19 mouse cellular contexts compared by ENCODE assay signal in genomic region chr1:37653992-37654391, GRCm38 (mm10).
DNase-seq lines count a peak whose midpoint lies in the region; ATAC-seq and TF ChIP-seq lines count a peak whose summit lies in the region.
"Had no signal": no experiment of that assay in that cellular context is flagged by ENCODE, and none has a peak within 500 bp of the region (broad histone marks: within the 10 kb centered on the region; RNA-seq: fewer than 3 reads in every experiment).

No protein-coding gene starts in this region.

- no peaks in the 10 kb centered on the region for H3K9me3 ChIP-seq in kidney, embryonic 15.5 days (replicated peaks)
- H3K9me3 ChIP-seq in lung, postnatal 0 days (ENCODE audit: low read length), result no peaks in the 10 kb centered on the region
- H3K9me3 ChIP-seq in G1E (replicated peaks), result peaks cover 5% of the 10 kb centered on the region
- H3K9me3 ChIP-seq: heart, embryonic 15.5 days; limb, embryonic 13.5 days; midbrain, embryonic 15.5 days had no signal

- ATAC-seq in kidney, embryonic 15.5 days (replicated peaks; ENCODE audit: low FRiP score), result no peak
- ATAC-seq in lung, postnatal 0 days, result no peak
- no peak for ATAC-seq in G1E (ENCODE audit: extremely low read depth, insufficient number of reproducible peaks, low FRiP score, poor library complexity, severe bottlenecking)
- ATAC-seq: forebrain, embryonic 14.5 days; midbrain, embryonic 15.5 days had no signal

- TF ChIP-seq EP300 in lung, postnatal 0 days (IDR thresholded peaks at IDR 0.05), result no peak

- 0 out of 2 replicates have a peak, but pooled peaks have one; percentile 17 for TF ChIP-seq CTCF in kidney, adult 2 months (conservative IDR thresholded peaks at IDR 0.05; ENCODE audit: insufficient read depth, insufficient read length, low read depth, low read length)
- TF ChIP-seq CTCF in lung, postnatal 0 days (IDR thresholded peaks at IDR 0.05), result peak; percentile 39
- peak; percentile 65 for TF ChIP-seq CTCF in G1E (IDR thresholded peaks at IDR 0.05; ENCODE audit: low read depth, low read length)

- no peaks in the 10 kb centered on the region for H3K27me3 ChIP-seq in kidney, adult 2 months (replicated peaks; ENCODE audit: control insufficient read depth, insufficient read depth, low read length)
- H3K27me3 ChIP-seq in kidney, embryonic 15.5 days, result no peaks in the 10 kb centered on the region
- H3K27me3 ChIP-seq in lung, postnatal 0 days (replicated peaks; ENCODE audit: insufficient read depth, low read length), result no peaks in the 10 kb centered on the region
- peaks cover 16% of the 10 kb centered on the region; the same call in 1 of the 2 replicates for H3K27me3 ChIP-seq in G1E (ENCODE audit: insufficient read depth, low read length)
- H3K27me3 ChIP-seq: heart, embryonic 15.5 days; limb, embryonic 13.5 days; midbrain, embryonic 15.5 days had no signal

- WGBS in kidney, adult 2 months, result 75% methylated on average over 5 of the region's 5 CpGs
- 77% methylated on average over 5 of the region's 5 CpGs for WGBS in kidney, embryonic 15.5 days
- WGBS in lung, postnatal 0 days, result 65% methylated on average over 5 of the region's 5 CpGs

- no peak for TF ChIP-seq POLR2A in kidney, adult 2 months (IDR thresholded peaks at IDR 0.05; ENCODE audit: low read depth, low read length)

- H3K9ac ChIP-seq in kidney, embryonic 15.5 days, result no peak overlapping the region
- no peak overlapping the region for H3K9ac ChIP-seq in lung, postnatal 0 days (replicated peaks; ENCODE audit: low read depth)
- H3K9ac ChIP-seq: heart, embryonic 15.5 days; limb, embryonic 13.5 days; midbrain, embryonic 15.5 days had no signal

- H3K4me1 ChIP-seq in kidney, adult 2 months (ENCODE audit: control insufficient read depth, insufficient read depth, low read length), result no peaks in the 10 kb centered on the region
- no peaks in the 10 kb centered on the region for H3K4me1 ChIP-seq in kidney, embryonic 15.5 days
- H3K4me1 ChIP-seq in lung, postnatal 0 days (ENCODE audit: insufficient read depth, low read depth, low read length), result no peaks in the 10 kb centered on the region
- H3K4me1 ChIP-seq in G1E (ENCODE audit: insufficient read depth, low read depth, low read length), result no peaks in the 10 kb centered on the region; the same call in 1 of the 2 replicates
- H3K4me1 ChIP-seq: embryonic facial prominence, embryonic 10.5 days; heart, embryonic 15.5 days; hindbrain, embryonic 10.5 days; limb, embryonic 13.5 days; midbrain, embryonic 15.5 days had no signal

- no peak overlapping the region for H3K4me2 ChIP-seq in kidney, embryonic 15.5 days
- no peak overlapping the region for H3K4me2 ChIP-seq in lung, postnatal 0 days (replicated peaks; ENCODE audit: low read depth, low read length)
- H3K4me2 ChIP-seq: heart, embryonic 15.5 days; limb, embryonic 13.5 days; midbrain, embryonic 15.5 days had no signal

- H3K36me3 ChIP-seq in kidney, adult 2 months (ENCODE audit: control insufficient read depth, insufficient read depth, low read length), result no peaks in the 10 kb centered on the region
- H3K36me3 ChIP-seq in kidney, embryonic 15.5 days, result no peaks in the 10 kb centered on the region
- H3K36me3 ChIP-seq in lung, postnatal 0 days (ENCODE audit: insufficient read depth, low read length), result no peaks in the 10 kb centered on the region
- no peaks in the 10 kb centered on the region for H3K36me3 ChIP-seq in G1E (replicated peaks)
- H3K36me3 ChIP-seq: embryonic facial prominence, embryonic 10.5 days; heart, embryonic 15.5 days; hindbrain, embryonic 10.5 days; limb, embryonic 13.5 days; midbrain, embryonic 15.5 days had no signal

- no peak for DNase-seq in kidney, adult 2 months
- DNase-seq in lung, postnatal 0 days (ENCODE audit: low spot score), result no peak
- no peak for DNase-seq in lung, postnatal 36 days
- no peak for DNase-seq in G1E (ENCODE audit: low spot score)
- DNase-seq in induced T-regulatory cell, adult 2 months (ENCODE audit: low read depth), result peak; percentile 17
- DNase-seq in urinary bladder, postnatal 36 days (ENCODE audit: low spot score in 2 of 2), result no peak
- DNase-seq: adrenal gland, postnatal 36 days; cerebellum, postnatal 36 days; heart, adult 11 months; kidney, postnatal 14 days; layer of hippocampus, adult 9-11 months; thymus, postnatal 25 days had no signal

- H3K27ac ChIP-seq in kidney, adult 2 months (ENCODE audit: insufficient read depth, low read depth, low read length), result no peak overlapping the region
- no peak overlapping the region for H3K27ac ChIP-seq in kidney, embryonic 15.5 days
- H3K27ac ChIP-seq in lung, postnatal 0 days (ENCODE audit: low read length), result no peak overlapping the region
- H3K27ac ChIP-seq: embryonic facial prominence, embryonic 10.5 days; heart, embryonic 15.5 days; hindbrain, embryonic 10.5 days; limb, embryonic 13.5 days; midbrain, embryonic 15.5 days had no signal

- H3K4me3 ChIP-seq in kidney, adult 2 months (ENCODE audit: insufficient read depth, low read depth, low read length), result no peak overlapping the region
- no peak overlapping the region for H3K4me3 ChIP-seq in kidney, embryonic 15.5 days (replicated peaks)
- H3K4me3 ChIP-seq in lung, postnatal 0 days (ENCODE audit: low read depth, low read length), result no peak overlapping the region
- H3K4me3 ChIP-seq in G1E (ENCODE audit: low read depth, low read length), result no peak overlapping the region
- H3K4me3 ChIP-seq: embryonic facial prominence, embryonic 10.5 days; heart, embryonic 15.5 days; hindbrain, embryonic 10.5 days; limb, embryonic 13.5 days; midbrain, embryonic 15.5 days had no signal
